Comparison of ENCODE assay signal across 21 mouse cellular contexts in the genomic region with DNA sequence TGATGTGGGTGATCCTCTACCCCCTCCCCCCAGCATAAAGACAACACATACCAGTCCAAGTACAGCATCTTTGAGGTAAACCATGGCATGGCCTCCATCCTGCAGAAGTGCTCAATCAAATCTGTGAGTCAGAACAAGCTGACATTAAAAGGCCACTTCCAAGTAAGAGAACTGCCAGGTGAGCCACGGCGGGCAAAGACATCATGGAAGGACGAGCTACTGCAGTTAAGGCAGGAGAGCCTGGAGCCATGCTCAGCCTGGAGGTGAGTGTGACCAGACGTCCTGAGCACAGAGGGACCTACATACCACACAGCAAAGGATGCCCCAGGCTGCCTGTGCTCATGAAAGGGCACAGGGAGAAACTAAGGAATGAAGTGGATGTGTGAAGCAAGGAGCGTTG.
"Had no signal": no experiment of that assay in that cellular context is flagged by ENCODE, and none has a peak within 500 bp of the region (broad histone marks: within the 10 kb centered on the region; RNA-seq: fewer than 3 reads in every experiment).

No protein-coding gene starts in this region.

- H3K36me3 ChIP-seq: midbrain, embryonic 10.5 days; midbrain, embryonic 12.5 days; neural tube, embryonic 13.5 days; neural tube, embryonic 15.5 days; stomach, embryonic 15.5 days had no signal

- H3K9me3 ChIP-seq: midbrain, embryonic 10.5 days; midbrain, embryonic 12.5 days; neural tube, embryonic 13.5 days; neural tube, embryonic 15.5 days; stomach, embryonic 15.5 days had no signal

- ATAC-seq: midbrain, embryonic 16.5 days had no signal

- H3K27ac ChIP-seq: midbrain, embryonic 10.5 days; midbrain, embryonic 12.5 days; neural tube, embryonic 13.5 days; neural tube, embryonic 15.5 days; stomach, embryonic 15.5 days; stomach, postnatal 0 days had no signal

- DNase-seq: lung, adult 18-20 months; lung, embryonic 14.5 days; lung, postnatal 10 days; lung, postnatal 4 days; midbrain, embryonic 14.5 days; retina, postnatal 1 day; right cerebral cortex, adult 18-20 months; right cerebral cortex, postnatal 25 days; right cerebral cortex, postnatal 4 days; spleen, adult 18-20 months; thymus, adult 2 months; thymus, postnatal 25 days; thymus, postnatal 4 days had no signal

- H3K27me3 ChIP-seq: midbrain, embryonic 12.5 days; neural tube, embryonic 13.5 days; neural tube, embryonic 15.5 days; stomach, embryonic 15.5 days had no signal

- H3K4me3 ChIP-seq: midbrain, embryonic 10.5 days; midbrain, embryonic 12.5 days; myocyte; neural tube, embryonic 13.5 days; neural tube, embryonic 15.5 days; stomach, embryonic 15.5 days had no signal
